Mouse (Mus musculus) liver, adult 2 months (tissue): ENCODE data around the gene Ankrd13d.

Experiments used
- CTCF ChIP-seq: fragments of 200-500 bp; IDR thresholded peaks from 2 replicates; pipeline ENCODE4 v1.5.1; 2011; ENCODE audit warnings: low read depth, low read length, control low read depth
- POLR2A ChIP-seq: fragments of 200-500 bp; IDR thresholded peaks from 2 replicates; pipeline ENCODE4 v1.6.1; 2011; ENCODE audit warnings: low read length, control low read depth; ENCODE audit not compliant: insufficient read depth; ENCODE audit errors: extremely low read depth

GRCm38 (mm10) chr19:4294381-4295097, 11.6 kb upstream of the Ankrd13d start:
- no peak for TF ChIP-seq CTCF
- TF ChIP-seq POLR2A = no peak
